Mouse (Mus musculus) kidney, adult 2 months (tissue): ENCODE data around the gene Dyrk1b.
"Not testable (repeated sequence)": the region's sequence is repeated elsewhere in the genome, so short reads cannot be mapped to it uniquely, and the experiment has no call there.

ENCODE experiments used
- CTCF ChIP-seq: fragments of 200-500 bp; conservative IDR thresholded peaks from 2 replicates; pipeline ENCODE4 v1.5.1; 2011; ENCODE audit warnings: low read depth, mild to moderate bottlenecking, control low read depth, low read length, moderate library complexity, mixed read lengths; ENCODE audit not compliant: insufficient read depth, insufficient read length
- POLR2A ChIP-seq: fragments of 200-500 bp; IDR thresholded peaks from one replicate; pipeline ENCODE4 v1.6.1; 2011; ENCODE audit warnings: low read depth, low read length, control low read depth

GRCm38 (mm10) chr7:28218951-28219740, 39.9 kb downstream of the Dyrk1b start:
- not testable (repeated sequence) for TF ChIP-seq POLR2A, CTCF
